21 mouse cellular contexts compared by ENCODE assay signal in the genomic region with DNA sequence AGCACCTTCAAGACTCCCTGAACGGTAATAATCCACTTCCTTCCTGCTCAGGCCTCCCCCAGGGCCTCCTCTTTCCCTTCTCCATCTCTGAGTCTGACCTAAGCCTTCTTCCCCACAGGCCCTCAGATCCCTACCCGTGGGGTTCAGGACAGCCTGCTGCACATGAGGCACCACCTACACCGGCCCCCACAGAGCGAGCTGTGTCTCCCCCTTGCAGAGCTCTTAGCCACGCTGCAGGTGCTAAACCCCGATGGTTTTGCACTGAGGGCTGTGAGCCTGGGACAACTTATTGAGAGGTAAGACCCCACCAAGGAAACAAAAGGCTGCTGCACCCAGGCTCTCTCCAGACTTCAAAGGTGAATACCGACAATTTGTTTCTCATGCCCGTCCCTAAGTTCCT. TPM values are rescaled to one million over a fixed set of nuclear protein-coding genes. Genes with fewer than 3 reads are reported as not detected.
"Had no signal": no experiment of that assay in that cellular context is flagged by ENCODE, and none has a peak within 500 bp of the region (broad histone marks: within the 10 kb centered on the region; RNA-seq: fewer than 3 reads in every experiment).

No protein-coding gene starts in this region.

- H3K27ac ChIP-seq: limb, embryonic 13.5 days; liver, embryonic 14.5 days; midbrain, embryonic 12.5 days; neural tube, embryonic 15.5 days had no signal

- H3K9me3 ChIP-seq: limb, embryonic 13.5 days; midbrain, embryonic 12.5 days; neural tube, embryonic 15.5 days had no signal

- H3K4me3 ChIP-seq: limb, embryonic 13.5 days; midbrain, embryonic 12.5 days; neural tube, embryonic 15.5 days had no signal

- DNase-seq: kidney, adult 8-10 months; kidney, postnatal 25 days; layer of hippocampus, adult 9-11 months; layer of hippocampus, postnatal 36 days; lung, adult 18-20 months had no signal

- H3K27me3 ChIP-seq: limb, embryonic 13.5 days; midbrain, embryonic 12.5 days; neural tube, embryonic 15.5 days had no signal

- H3K4me1 ChIP-seq: limb, embryonic 13.5 days; midbrain, embryonic 12.5 days; neural tube, embryonic 15.5 days had no signal

RNA-seq across cellular contexts. Expression of a gene that starts 19.9 kb away (rescaled TPM):
- total RNA-seq: liver, adult 2 months; megakaryocyte-erythroid progenitor cell, adult 5-6 weeks had no signal
- polyA plus RNA-seq: inflammation-experienced regulatory T-cells, adult 6 months; liver, adult 2 months; liver, embryonic 14.5 days; neural tube, embryonic 15.5 days had no signal

RNA-seq across cellular contexts. Expression of a gene that starts 55.8 kb away (rescaled TPM):
- total RNA-seq: layer of hippocampus, adult 18-20 months; layer of hippocampus, postnatal 36 days; left cerebral cortex, adult 8-10 months; left cerebral cortex, postnatal 36 days; liver, adult 2 months; megakaryocyte-erythroid progenitor cell, adult 5-6 weeks; midbrain, postnatal 0 days had no signal
- polyA plus RNA-seq: inflammation-experienced regulatory T-cells, adult 6 months; intestine, postnatal 0 days; kidney, embryonic 16.5 days; limb, embryonic 13.5 days; liver, adult 2 months; liver, embryonic 14.5 days; lung, embryonic 16.5 days; midbrain, embryonic 12.5 days; midbrain, postnatal 0 days; neural tube, embryonic 11.5 days; neural tube, embryonic 15.5 days; stomach, embryonic 16.5 days had no signal
